Mouse (Mus musculus): ENCODE results near the gene Larp1b.
A peak's percentile ranks its signal among the peaks of the same experiment; 100 is the strongest.

GRCm38 (mm10) chr3:41042195-41042938 lies 92.7 kb downstream of the Larp1b start:
- TF ChIP-seq CTCF (IDR thresholded peaks at IDR 0.05; ENCODE audit: low read depth) (peak; percentile 92), EP300 (optimal IDR thresholded peaks at IDR 0.05) (no peak)
